Mouse (Mus musculus) spleen, adult 2 months (tissue): ENCODE data around the gene Zbtb46.

Experiments used
- CTCF ChIP-seq: fragments of 200-500 bp; IDR thresholded peaks from 2 replicates; pipeline ENCODE4 v1.5.1; 2011; ENCODE audit warnings: mild to moderate bottlenecking, inconsistent platforms; ENCODE audit not compliant: insufficient read depth, insufficient read length, insufficient replicate concordance; ENCODE audit errors: extremely low read depth
- POLR2A ChIP-seq: fragments of 200-500 bp; IDR thresholded peaks from 2 replicates; pipeline ENCODE4 v1.6.1; 2011; ENCODE audit warnings: low read depth, low read length, inconsistent platforms

DNA sequence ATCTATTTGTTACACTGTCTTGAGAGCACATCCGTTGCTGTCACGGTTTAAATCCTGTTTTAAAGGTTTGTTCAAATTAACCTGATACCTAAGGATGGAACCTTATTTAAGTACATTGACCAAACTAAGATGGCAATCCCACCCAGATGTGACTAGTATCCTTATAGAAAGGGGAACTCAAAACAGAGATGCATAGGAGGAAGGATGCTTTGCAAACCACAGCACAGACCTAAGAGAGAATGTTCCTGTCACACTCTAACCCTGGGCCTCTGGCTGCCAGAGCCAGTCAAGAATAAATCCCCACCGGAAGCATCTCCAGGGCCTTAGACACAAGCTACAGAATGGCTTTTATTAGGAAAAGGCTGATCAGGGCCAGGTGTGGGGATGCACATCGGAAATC is 21.1 kb downstream of the Zbtb46 start:
- TF ChIP-seq POLR2A (no peak), CTCF (no peak)
